Mouse (Mus musculus) macrophage (primary cell): Measurements from ENCODE around the gene Erc2. TPM values are rescaled to one million over a fixed set of nuclear protein-coding genes. Genes with fewer than 3 reads are reported as not detected.

Experiments
- H3K27ac ChIP-seq: fragments of 350-480 bp; formaldehyde crosslinking; 2 replicates; pipeline ENCODE4 v1.9.0; 2021
- H3K36me3 ChIP-seq: fragments of 350-480 bp; formaldehyde crosslinking; 2 replicates; pipeline ENCODE4 v1.9.0; 2021; ENCODE audit errors: inconsistent target
- H3K4me3 ChIP-seq: fragments of 350-480 bp; formaldehyde crosslinking; 2 replicates; pipeline ENCODE4 v1.9.0; 2021; ENCODE audit errors: inconsistent target
- H3K79me2 ChIP-seq: fragments of 350-480 bp; formaldehyde crosslinking; 2 replicates; pipeline ENCODE4 v1.9.0; 2021; ENCODE audit errors: inconsistent target
- WGBS: methylation state at CpG from one replicate; pipeline ENCODE4 v1.1.7; 2026; ENCODE audit warnings: inconsistent platforms; ENCODE audit not compliant: missing documents; 5-methylcytosine and 5-hydroxymethylcytosine counted together
- polyA plus RNA-seq: library from polyadenylated mRNA; stranded (reverse); fragments of 250-400 nt; gene quantifications from 3 replicates; pipeline ENCODE4 v1.2.4, GENCODE M21; 2018; ENCODE audit warnings: inconsistent platforms

Erc2 gene
- polyA plus RNA-seq, 1 experiment from 2014 or later: not detected

DNA sequence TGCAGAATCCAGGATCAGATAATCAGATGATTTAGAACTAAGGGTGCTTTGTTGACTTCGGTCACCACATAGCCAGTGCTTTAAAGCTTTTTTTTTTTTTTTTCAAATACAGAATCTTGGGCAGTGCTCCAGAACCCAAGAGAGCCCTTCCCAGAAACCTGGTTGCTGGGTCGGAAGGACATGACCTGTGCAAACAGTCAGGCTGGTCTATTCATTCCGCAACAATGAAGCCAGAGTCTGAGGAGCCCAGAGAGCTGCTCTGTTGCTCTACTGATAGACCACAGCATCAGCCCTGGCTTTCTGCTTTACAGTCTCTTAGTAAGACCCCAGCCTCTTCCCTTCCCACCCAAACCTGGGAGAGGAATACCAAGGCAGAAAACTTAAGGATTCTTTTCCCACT lies 755.3 kb downstream of the Erc2 start:
- WGBS: 90% methylated on average over 3 of the region's 3 CpGs
- H3K4me3 ChIP-seq: no peak overlapping the region

DNA sequence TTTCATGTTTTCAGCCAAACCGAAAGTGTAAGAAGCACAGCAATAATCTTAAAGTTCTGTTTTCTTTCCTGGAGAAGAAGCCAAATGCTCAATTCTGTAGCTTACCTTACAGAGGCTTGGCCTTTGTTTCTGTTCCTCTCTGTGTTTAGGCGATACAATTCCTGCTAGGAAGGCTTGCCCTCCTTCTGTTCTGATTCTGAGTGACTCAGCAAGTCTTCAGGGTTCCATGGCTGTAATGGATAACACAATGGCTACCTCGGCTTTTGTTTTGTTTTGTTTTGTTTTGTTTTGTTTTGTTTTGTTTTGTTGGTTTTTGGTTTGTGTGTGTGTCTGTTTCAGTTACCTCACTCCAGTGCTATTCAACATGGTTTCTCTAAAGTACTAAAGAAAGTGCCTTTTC lies 757.9 kb downstream of the Erc2 start:
- H3K79me2 ChIP-seq: no peaks in the 10 kb centered on the region
- no peak overlapping the region for H3K4me3 ChIP-seq
- WGBS: 69% methylated on average over 3 of the region's 3 CpGs
- H3K36me3 ChIP-seq: no peaks in the 10 kb centered on the region
- H3K27ac ChIP-seq: no peak overlapping the region

More for the DNA sequence above, 755.3 kb downstream of the Erc2 start:
- Histone ChIP-seq H3K79me2 (no peaks in the 10 kb centered on the region), H3K36me3 (no peaks in the 10 kb centered on the region), H3K27ac (no peak overlapping the region)

DNA sequence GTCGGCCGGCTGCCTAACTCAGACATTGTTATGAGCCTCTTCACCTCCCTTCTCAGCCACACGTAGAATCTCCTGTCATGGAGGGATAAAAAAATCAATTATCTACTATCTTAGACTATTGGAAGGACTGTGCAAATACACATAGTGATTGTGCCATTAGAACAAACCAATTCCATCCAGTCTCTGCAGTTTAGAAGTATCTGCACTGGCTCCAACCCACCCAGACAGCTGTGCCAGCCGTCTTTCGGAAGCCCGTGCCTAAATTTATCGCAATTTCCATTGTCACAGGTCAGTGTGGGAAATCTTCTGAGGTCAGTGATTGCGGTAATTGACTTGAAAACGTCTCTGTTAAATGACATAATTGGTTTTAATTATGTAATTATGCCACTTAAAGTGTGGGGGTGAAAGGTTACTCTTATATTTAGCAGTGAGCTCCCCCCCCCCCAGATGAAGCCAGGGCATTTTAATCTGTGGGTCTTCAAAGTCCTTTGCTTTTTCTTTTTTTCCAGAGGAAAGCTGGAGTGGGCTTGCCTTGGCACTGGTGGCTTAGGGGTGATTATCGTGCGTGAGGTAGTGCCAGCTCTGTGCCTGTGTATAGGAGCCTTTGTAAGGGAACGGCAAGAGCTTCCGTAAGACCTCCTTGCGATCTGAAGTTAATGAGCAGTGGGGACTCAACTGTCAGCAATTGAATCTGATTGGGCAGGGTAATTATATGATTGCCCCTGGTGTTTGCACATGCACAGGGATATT lies 759.7 kb downstream of the Erc2 start:
- no peak overlapping the region for H3K27ac ChIP-seq
- H3K36me3 ChIP-seq: no peaks in the 10 kb centered on the region
- H3K79me2 ChIP-seq: no peaks in the 10 kb centered on the region
- H3K4me3 ChIP-seq: no peak overlapping the region
- 88% methylated on average over 14 of the region's 14 CpGs for WGBS

DNA sequence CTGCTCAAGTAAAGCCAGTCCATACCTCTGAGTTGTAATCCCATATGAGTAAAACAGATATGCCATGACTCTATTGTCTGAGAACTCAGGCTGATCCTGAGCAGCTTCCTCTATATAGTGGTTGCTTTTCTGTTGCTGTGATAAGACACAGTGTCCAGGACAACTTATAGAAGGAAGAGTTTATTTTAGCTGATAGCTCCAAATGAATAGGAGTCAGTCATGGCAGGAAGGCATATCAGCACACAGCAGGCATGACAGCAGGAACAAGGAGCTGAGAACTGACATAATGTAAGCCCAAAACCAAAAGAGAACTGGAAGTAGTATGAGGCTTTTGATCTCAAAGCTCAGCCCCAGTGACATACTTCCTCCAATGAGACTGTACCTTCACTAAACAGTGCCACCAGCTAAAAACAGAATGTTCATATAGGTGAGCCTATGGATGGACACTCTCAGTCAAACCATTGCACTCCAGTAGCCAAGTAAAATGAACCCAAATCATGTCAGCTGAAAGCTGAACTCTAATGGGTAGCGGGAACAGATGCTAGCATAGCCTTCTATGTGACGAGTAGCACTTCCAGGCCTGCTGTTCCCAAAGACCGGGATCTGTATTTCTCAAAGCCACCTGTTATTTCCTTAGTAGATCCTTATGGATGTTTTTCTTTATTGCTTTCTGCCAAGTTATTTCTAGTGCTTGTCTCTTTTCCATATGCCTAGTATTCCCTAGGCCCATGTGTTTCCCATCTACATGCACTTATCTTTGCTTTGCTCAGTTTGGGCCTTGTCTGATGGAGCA lies 764.8 kb downstream of the Erc2 start:
- 92% methylated on average over 3 of the region's 3 CpGs for WGBS
- Histone ChIP-seq H3K27ac (no peak overlapping the region), H3K79me2 (no peaks in the 10 kb centered on the region), H3K36me3 (no peaks in the 10 kb centered on the region), H3K4me3 (no peak overlapping the region)

DNA sequence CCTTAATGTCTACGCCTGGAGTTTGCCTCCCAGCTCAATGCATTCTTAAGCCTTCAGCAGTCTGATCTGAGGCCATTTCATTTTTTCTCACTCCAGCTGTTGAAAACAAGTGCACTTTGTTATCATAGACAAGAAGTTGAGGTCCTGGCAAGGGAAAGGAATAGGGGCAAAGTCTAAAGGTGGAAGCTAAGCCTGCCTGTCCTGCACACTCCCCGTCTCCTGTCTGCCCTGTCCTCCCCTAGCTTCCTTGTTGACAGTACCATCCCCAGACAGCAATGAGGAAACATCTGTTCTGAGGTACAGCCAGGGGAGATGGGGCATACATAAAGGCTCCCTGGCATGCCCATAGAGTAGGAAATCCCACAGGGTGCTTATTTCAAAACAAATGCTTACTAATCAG lies 776.7 kb downstream of the Erc2 start:
- no peak overlapping the region for H3K27ac ChIP-seq
- H3K4me3 ChIP-seq: no peak overlapping the region
- WGBS: 80% methylated on average over 2 of the region's 2 CpGs
- H3K36me3 ChIP-seq: no peaks in the 10 kb centered on the region
- H3K79me2 ChIP-seq: no peaks in the 10 kb centered on the region

DNA sequence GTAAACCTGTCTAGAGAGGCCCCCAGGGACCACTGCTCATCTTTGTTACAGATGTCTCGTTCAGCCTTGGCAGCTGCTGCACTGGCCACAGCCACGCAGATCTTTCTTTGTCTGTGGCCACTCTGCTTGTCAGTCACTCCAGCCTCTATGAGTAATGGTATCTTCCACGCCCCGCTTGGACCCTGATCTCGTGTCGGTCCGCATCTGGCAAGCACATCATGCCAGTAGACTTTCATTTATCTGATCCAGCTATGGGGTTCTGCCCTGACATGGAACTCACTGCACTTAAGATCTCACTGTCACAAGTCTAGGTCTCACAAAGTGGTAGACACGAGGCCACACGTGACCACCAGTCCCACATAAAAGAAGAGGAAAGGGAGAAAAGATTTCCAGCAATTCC lies 777.7 kb downstream of the Erc2 start:
- Histone ChIP-seq H3K27ac (no peak overlapping the region), H3K4me3 (no peak overlapping the region), H3K36me3 (no peaks in the 10 kb centered on the region), H3K79me2 (no peaks in the 10 kb centered on the region)
- 85% methylated on average over 9 of the region's 9 CpGs for WGBS

DNA sequence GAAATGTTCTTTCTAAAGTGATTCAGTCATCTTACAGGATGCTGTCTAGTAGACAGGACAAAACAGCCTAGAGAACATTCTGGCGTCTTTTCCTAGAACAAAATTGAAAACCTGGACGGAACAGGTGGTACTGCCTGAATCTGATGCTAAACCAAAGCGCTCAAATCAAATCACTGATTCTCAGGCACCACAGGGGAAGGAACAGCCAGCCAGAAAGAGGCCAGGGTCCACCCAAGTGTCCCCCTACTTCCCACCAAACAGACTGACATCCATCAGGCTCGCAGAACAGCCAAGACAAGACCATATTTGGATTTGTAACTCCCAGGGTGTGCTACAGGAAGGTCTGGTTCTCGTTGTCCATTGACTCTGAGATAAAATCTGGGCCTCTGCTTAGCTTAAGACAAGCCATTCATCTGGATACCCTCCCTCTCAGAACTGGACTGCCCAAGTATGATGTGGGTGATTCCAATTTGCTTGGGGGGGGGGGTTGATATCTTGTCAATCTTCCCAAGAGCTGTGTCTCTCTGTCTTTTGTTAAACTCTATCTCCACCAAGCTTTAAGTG lies 783.1 kb downstream of the Erc2 start:
- Histone ChIP-seq H3K79me2 (no peaks in the 10 kb centered on the region), H3K27ac (no peak overlapping the region), H3K36me3 (no peaks in the 10 kb centered on the region), H3K4me3 (no peak overlapping the region)
- 80% methylated on average over 5 of the region's 5 CpGs for WGBS

DNA sequence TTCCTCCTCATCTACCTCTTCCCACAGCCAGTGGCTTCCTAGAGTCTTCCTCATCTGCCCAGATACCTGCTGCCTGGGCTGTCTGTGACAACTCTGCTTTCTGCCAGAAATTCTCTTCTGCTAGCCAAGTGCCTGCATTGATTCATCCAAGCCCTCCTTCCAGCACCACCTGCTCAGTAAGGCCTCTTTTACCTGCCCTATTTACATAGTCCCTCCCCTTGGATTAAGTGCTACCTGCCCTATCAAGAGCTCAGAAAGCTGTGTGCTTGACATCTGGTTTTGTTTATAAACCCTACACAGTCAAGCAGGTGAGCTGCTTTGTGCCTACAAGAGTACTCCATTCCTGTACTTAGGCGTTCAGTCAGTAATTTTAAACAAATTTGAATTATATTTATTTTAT lies 787.2 kb downstream of the Erc2 start:
- 62% methylated on average over 1 of the region's 1 CpGs for WGBS
- H3K27ac ChIP-seq: no peak overlapping the region
- H3K4me3 ChIP-seq: no peak overlapping the region
- no peaks in the 10 kb centered on the region for H3K36me3 ChIP-seq
- no peaks in the 10 kb centered on the region for H3K79me2 ChIP-seq

DNA sequence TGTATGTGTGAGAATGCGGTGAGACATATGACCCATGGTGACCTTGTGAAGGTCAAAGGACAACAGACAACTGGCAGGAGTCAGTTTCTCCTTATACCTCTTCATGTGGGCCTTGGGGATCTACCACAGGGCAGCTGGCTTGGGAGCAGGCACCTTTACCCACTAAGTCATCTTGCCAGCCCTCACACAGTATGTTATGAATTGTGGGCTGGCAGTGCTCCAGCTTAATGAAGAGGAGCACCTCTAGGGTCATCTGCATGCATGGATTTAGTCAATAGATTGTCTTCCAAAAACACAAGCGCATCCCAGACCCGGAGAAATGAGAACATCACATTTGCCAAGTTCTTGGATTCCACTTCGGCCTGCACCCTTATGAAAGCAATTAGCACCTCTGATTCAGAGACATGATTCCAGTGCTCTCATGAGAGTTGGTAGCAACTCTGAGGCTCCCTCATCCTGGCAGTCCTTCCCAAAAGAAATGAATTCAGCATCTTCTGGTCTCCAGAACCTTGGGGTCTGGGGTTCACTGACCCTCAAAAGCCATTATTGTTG lies 787.6 kb downstream of the Erc2 start:
- Histone ChIP-seq H3K79me2 (no peaks in the 10 kb centered on the region), H3K36me3 (no peaks in the 10 kb centered on the region), H3K27ac (no peak overlapping the region), H3K4me3 (no peak overlapping the region)
- 94% methylated on average over 4 of the region's 4 CpGs for WGBS

DNA sequence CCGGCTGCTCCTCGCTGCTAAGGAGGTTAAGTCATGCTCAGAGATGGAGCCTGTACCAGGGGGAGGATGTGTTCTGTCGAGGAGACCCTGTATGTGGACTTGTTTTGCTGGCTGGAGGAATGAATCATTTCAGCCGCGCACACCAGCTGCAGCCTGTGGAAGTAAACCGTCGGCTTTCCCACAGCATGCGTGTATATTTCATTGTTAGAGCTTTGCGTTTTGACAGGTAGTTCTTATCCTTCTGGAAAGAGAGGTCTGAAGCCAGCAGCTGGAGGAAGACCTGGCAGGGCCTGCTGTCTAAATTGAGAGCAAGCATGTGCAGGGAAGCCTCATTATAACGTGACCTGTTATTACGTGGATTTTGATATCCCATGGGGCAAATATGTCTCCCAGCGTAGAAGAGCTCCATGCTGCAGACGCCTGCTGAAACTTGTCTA lies 788.6 kb downstream of the Erc2 start:
- H3K79me2 ChIP-seq: no peaks in the 10 kb centered on the region
- 84% methylated on average over 13 of the region's 13 CpGs for WGBS
- no peaks in the 10 kb centered on the region for H3K36me3 ChIP-seq
- no peak overlapping the region for H3K27ac ChIP-seq
- H3K4me3 ChIP-seq: no peak overlapping the region

DNA sequence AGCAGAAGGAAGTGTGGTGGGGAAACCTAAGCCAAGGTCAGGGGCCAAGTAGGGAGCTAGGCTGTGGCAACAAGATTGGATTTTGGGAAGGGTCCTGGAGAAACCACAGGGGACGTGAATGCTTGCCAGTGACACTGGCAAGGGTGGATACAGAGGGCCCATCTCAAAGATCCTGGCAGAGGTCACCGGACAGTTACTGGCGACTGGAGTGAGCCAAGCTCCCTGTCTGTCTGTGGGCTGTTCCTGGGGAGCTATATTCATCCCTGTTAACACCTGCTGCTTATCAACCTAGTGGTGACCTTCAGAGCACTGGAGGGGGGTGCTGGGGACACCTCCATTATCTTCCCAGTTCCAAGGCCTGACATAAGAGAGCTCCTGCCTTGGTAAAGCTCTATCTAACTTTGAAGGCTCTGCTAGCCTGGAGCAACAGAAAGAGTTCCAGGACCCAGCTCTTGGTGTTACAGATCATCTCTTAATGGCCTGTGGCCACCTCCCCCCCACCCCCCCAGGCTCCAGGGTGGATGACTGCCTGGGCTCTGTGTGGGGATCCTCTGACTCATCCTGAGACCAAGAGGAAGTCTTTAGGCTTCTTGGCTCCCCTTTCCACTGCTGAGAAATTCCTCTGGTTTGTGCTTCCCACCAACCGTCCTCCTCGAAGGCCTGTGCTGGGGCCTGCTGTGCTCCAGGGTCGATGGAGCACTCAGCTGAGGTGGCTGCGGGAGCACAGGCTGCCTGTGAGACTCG lies 790.2 kb downstream of the Erc2 start:
- no peaks in the 10 kb centered on the region for H3K79me2 ChIP-seq
- H3K36me3 ChIP-seq: no peaks in the 10 kb centered on the region
- no peak overlapping the region for H3K4me3 ChIP-seq
- 79% methylated on average over 8 of the region's 8 CpGs for WGBS
- no peak overlapping the region for H3K27ac ChIP-seq

DNA sequence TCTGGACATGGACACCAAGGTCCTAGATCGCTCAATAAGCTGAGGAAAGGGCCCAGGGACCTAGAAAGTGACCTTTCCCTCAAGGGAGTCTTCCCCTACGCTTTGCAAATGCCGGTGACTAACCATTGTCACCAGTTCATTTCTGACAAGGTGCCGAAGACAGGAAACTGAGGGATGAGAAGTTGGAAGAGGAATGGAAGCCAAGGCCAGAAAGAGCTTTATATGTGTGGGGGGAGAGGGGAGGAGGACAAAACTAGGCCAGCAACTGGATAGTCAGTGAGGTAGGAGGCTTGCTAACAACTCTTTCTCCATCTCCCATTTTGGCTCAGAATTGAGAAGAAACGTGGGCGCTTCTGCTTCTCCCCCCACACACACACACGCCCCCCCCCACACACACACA lies 791.3 kb downstream of the Erc2 start:
- H3K27ac ChIP-seq: no peak overlapping the region

DNA sequence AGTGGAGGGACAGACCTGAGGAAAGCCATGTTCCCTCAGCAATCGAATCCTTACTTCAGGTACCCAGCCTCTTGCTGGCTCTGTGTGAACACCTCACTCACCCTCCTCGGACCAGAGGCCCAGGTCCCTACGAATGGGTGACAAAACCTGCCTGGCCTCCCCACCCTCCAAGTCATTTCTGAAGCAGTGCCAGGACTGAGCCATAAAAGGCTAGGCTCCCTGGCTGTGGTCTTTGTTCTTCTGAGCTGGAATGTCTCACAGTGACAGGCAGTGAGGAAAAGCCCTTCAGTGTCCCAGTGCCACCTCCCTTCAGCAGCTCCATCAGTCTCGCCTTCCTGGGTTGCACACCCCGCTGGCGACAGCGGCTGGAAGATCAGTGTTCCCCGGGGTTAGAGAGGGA lies 794.8 kb downstream of the Erc2 start:
- WGBS: 69% methylated on average over 8 of the region's 8 CpGs
- Histone ChIP-seq H3K36me3 (no peaks in the 10 kb centered on the region), H3K79me2 (no peaks in the 10 kb centered on the region), H3K27ac (no peak overlapping the region), H3K4me3 (no peak overlapping the region)

More for the DNA sequence above, 791.3 kb downstream of the Erc2 start:
- H3K79me2 ChIP-seq: no peaks in the 10 kb centered on the region
- 88% methylated on average over 6 of the region's 7 CpGs for WGBS
- no peaks in the 10 kb centered on the region for H3K36me3 ChIP-seq
- no peak overlapping the region for H3K4me3 ChIP-seq

DNA sequence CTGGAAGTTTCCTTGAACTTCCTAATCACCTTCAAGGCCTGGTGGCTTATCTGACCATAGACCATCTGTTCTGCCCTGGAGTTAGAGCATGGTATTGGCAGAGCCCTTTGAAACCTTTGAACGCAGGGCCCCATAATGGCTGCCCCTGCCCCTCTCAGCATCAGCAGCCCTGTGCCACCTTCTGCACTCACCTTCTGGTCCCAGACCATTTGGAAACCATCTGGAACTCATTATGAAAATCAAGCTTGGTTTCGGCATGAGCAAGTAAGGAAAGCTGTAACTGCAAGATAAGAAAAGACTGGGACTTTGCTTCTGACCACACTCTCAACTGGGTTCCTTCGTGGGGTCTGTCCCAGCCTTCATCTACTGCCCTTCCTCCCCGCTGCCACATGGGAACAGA lies 796.3 kb downstream of the Erc2 start:
- WGBS: 59% methylated on average over 4 of the region's 4 CpGs
- H3K36me3 ChIP-seq: no peaks in the 10 kb centered on the region
- H3K27ac ChIP-seq: no peak overlapping the region
- H3K79me2 ChIP-seq: no peaks in the 10 kb centered on the region
- H3K4me3 ChIP-seq: no peak overlapping the region
